Mouse (Mus musculus) brain, embryonic 14.5 days (tissue): Measurements from ENCODE around the gene Atf6. TPM values are rescaled to one million over a fixed set of nuclear protein-coding genes. Genes with fewer than 3 reads are reported as not detected.

Experiments
- DNase-seq: peaks from one replicate; pipeline ENCODE4 v3.0.0-alpha.2; 2011; ENCODE audit warnings: low read depth
- CTCF ChIP-seq: fragments of 200-500 bp; IDR thresholded peaks from 2 replicates; pipeline ENCODE4 v1.5.1; 2012; ENCODE audit warnings: inconsistent platforms, mild to moderate bottlenecking, moderate library complexity, borderline replicate concordance; ENCODE audit not compliant: insufficient read depth, insufficient read length; ENCODE audit errors: extremely low read depth
- POLR2A ChIP-seq: fragments of 200-500 bp; IDR thresholded peaks from 2 replicates; pipeline ENCODE4 v1.6.1; 2012; ENCODE audit warnings: mild to moderate bottlenecking, inconsistent platforms, borderline replicate concordance; ENCODE audit not compliant: poor library complexity, insufficient read depth, insufficient read length, severe bottlenecking; ENCODE audit errors: extremely low read depth
- polyA plus RNA-seq: library from polyadenylated mRNA; depleted of rRNA; stranded (reverse); fragments of >200 nt; gene quantifications from 2 replicates; pipeline ENCODE4 v1.2.3, GENCODE M21; 2012; rRNA removed

The Atf6 gene
- polyA plus RNA-seq, 1 experiment = 10.9 TPM

- DNase-seq = no peak
- TF ChIP-seq CTCF (no peak), POLR2A (no peak)
These were observed 208.3 kb downstream of the Atf6 start for GRCm38 (mm10) chr1:170659260-170659659.

GRCm38 (mm10) chr1:170657643-170658314 is 209.8 kb downstream of the Atf6 start:
- DNase-seq = no peak
- TF ChIP-seq POLR2A = no peak
- no peak for TF ChIP-seq CTCF

GRCm38 (mm10) chr1:170657228-170657521 is 210.4 kb downstream of the Atf6 start:
- no peak for TF ChIP-seq CTCF
- no peak for TF ChIP-seq POLR2A
- no peak for DNase-seq

GRCm38 (mm10) chr1:170656518-170657227 is 210.9 kb downstream of the Atf6 start:
- no peak for TF ChIP-seq CTCF
- TF ChIP-seq POLR2A = no peak
- peak; percentile 50 for DNase-seq

GRCm38 (mm10) chr1:170655280-170655917 is 212.2 kb downstream of the Atf6 start:
- DNase-seq = peak; percentile 67
- TF ChIP-seq POLR2A = no peak
- no peak for TF ChIP-seq CTCF

Other genes starting within 250 kb of the Atf6 start
- gene Olfml2b, start 223.2 kb downstream of the Atf6 start, polyA plus RNA-seq = 6.5 and 6.7 TPM in 2 replicates
- gene Gm26620, start 17.3 kb upstream of the Atf6 start, polyA plus RNA-seq = 0.67 and 0.97 TPM in 2 replicates
- 41.5 and 43.8 TPM in 2 replicates for gene Dusp12, start 17.8 kb upstream of the Atf6 start, polyA plus RNA-seq
- 0.37 and 0.44 TPM in 2 replicates for gene Fcrlb, start 45.2 kb upstream of the Atf6 start, polyA plus RNA-seq
- gene Fcrla, start 59.8 kb upstream of the Atf6 start, polyA plus RNA-seq = not detected in 2 replicates
- 0.86 and 1.4 TPM in 2 replicates for gene Fcgr2b, start 108.8 kb upstream of the Atf6 start, polyA plus RNA-seq
- gene Fcgr4, start 151.1 kb upstream of the Atf6 start, polyA plus RNA-seq = 0.34 and 0.38 TPM in 2 replicates
- gene Fcgr3, start 197.2 kb upstream of the Atf6 start, polyA plus RNA-seq = 4.9 and 7.4 TPM in 2 replicates
- 9.8 and 16.7 TPM in 2 replicates for gene Cfap126, start 246.1 kb upstream of the Atf6 start, polyA plus RNA-seq